Mouse (Mus musculus) thymus, adult 2 months (tissue): ENCODE measurements around the gene Pik3ca.

Experiments
- CTCF ChIP-seq: fragments of 200-500 bp; IDR thresholded peaks from 2 replicates; pipeline ENCODE4 v1.5.1; 2012; ENCODE audit warnings: mild to moderate bottlenecking, control low read depth, low read length, moderate library complexity, borderline replicate concordance; ENCODE audit not compliant: control insufficient read depth, poor library complexity, insufficient read depth; ENCODE audit errors: extremely low read depth
- POLR2A ChIP-seq: fragments of 200-500 bp; IDR thresholded peaks from 2 replicates; pipeline ENCODE4 v1.6.1; 2012; ENCODE audit warnings: mild to moderate bottlenecking, low read length, control low read depth, moderate library complexity; ENCODE audit not compliant: control insufficient read depth, poor library complexity, insufficient read depth; ENCODE audit errors: extremely low read depth

DNA sequence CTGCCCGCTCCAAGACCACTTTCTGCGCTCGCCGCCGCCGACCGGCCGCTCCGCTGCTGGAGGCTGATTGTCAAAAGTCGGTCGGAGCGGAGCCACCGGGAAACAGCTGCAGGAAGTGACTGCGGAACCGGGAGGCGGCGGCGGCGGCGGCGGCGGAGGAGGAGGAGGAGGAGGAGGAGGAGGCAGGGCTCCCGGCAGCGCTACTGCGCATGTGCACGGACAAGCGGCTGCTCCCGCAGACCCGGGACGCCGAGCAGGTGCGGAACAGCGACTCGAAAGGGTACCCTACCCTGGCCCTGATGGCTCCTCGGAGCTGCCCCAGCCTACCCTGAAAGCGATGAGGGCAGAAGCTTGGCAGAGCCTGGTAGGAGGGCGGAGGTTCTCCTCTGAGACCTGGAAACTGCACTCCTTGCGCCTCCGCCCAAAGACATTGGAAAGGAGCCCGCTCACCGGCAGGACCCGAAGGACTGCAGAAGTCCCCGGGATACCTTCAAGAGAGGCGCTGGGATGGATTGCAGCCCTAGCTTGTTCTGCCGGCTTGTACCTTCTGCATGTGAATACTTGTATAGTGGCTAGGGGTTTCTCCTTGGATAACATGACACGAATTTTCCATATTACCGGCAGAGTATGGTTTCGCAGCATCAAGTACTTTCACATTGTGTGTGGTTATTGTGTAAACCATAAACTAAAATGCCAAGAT, 31.8 kb upstream of the Pik3ca start, which contains the start of gene Zmat3:
- TF ChIP-seq POLR2A (no peak; the same call in 1 of the 2 replicates), CTCF (no peak; the same call in 1 of the 2 replicates)
